Mouse (Mus musculus): ENCODE measurements around the gene Ica1l.
"Not testable (repeated sequence)": the region's sequence is repeated elsewhere in the genome, so short reads cannot be mapped to it uniquely, and the experiment has no call there.

Gene Ica1l

GRCm38 (mm10) chr1:60042796-60043469, at the start of gene Ica1l:
Gene Ica1l, minus strand, starts transcription at chr1:60043184.
- peak; percentile 40 for DNase-seq (ENCODE audit: low read depth, low spot score)

GRCm38 (mm10) chr1:60076411-60076810, 33.4 kb upstream of the Ica1l start:
- DNase-seq (ENCODE audit: low read depth, low spot score) = no peak

- no peak for DNase-seq (ENCODE audit: low read depth, low spot score)
These were observed 32.6 kb upstream of the Ica1l start for GRCm38 (mm10) chr1:60075590-60075989.

GRCm38 (mm10) chr1:60074935-60075334, 32.0 kb upstream of the Ica1l start:
- no peak for DNase-seq (ENCODE audit: low read depth, low spot score)

- not testable (repeated sequence) for DNase-seq (ENCODE audit: low read depth, low spot score)
These were observed 27.7 kb upstream of the Ica1l start for GRCm38 (mm10) chr1:60070725-60071124.

GRCm38 (mm10) chr1:60056310-60056709, 13.3 kb upstream of the Ica1l start:
- no peak for DNase-seq (ENCODE audit: low read depth, low spot score)

- no peak for DNase-seq (ENCODE audit: low read depth, low spot score)
These were observed 11.7 kb upstream of the Ica1l start for GRCm38 (mm10) chr1:60054659-60055058.

GRCm38 (mm10) chr1:60047481-60047880, 4.5 kb upstream of the Ica1l start:
- DNase-seq (ENCODE audit: low read depth, low spot score) = not testable (repeated sequence)

- DNase-seq (ENCODE audit: low read depth, low spot score) = no peak
These were observed 1.6 kb upstream of the Ica1l start for GRCm38 (mm10) chr1:60044595-60044994.

- no peak for DNase-seq (ENCODE audit: low read depth, low spot score)
These were observed 587 bp downstream of the Ica1l start for GRCm38 (mm10) chr1:60042398-60042795.

GRCm38 (mm10) chr1:60035044-60035443, 7.9 kb downstream of the Ica1l start:
- DNase-seq (ENCODE audit: low read depth, low spot score) = no peak

- no peak for DNase-seq (ENCODE audit: low read depth, low spot score)
These were observed 25.9 kb downstream of the Ica1l start for GRCm38 (mm10) chr1:60017031-60017469.

- no peak for DNase-seq (ENCODE audit: low read depth, low spot score)
These were observed 26.8 kb downstream of the Ica1l start for GRCm38 (mm10) chr1:60016136-60016611.

GRCm38 (mm10) chr1:60015511-60015910, 27.5 kb downstream of the Ica1l start:
- DNase-seq (ENCODE audit: low read depth, low spot score) = no peak

- no peak for DNase-seq (ENCODE audit: low read depth, low spot score)
These were observed 29.2 kb downstream of the Ica1l start for GRCm38 (mm10) chr1:60013779-60014178.

GRCm38 (mm10) chr1:60008743-60009142, 34.2 kb downstream of the Ica1l start:
- no peak for DNase-seq (ENCODE audit: low read depth, low spot score)

GRCm38 (mm10) chr1:60007337-60007736, 35.6 kb downstream of the Ica1l start:
- DNase-seq (ENCODE audit: low read depth, low spot score) = no peak

- DNase-seq (ENCODE audit: low read depth, low spot score) = no peak
These were observed 42.7 kb downstream of the Ica1l start for GRCm38 (mm10) chr1:60000319-60000718.

GRCm38 (mm10) chr1:59997352-59997751, 45.6 kb downstream of the Ica1l start:
- no peak for DNase-seq (ENCODE audit: low read depth, low spot score)

- no peak for DNase-seq (ENCODE audit: low read depth, low spot score)
These were observed 47.3 kb downstream of the Ica1l start for GRCm38 (mm10) chr1:59995646-59996045.

- no peak for DNase-seq (ENCODE audit: low read depth, low spot score)
These were observed 55.5 kb downstream of the Ica1l start for GRCm38 (mm10) chr1:59987399-59988040.

- no peak for DNase-seq (ENCODE audit: low read depth, low spot score)
These were observed 56.4 kb downstream of the Ica1l start for GRCm38 (mm10) chr1:59986626-59987025.

- peak; percentile 2 for DNase-seq (ENCODE audit: low read depth, low spot score)
These were observed 75.7 kb downstream of the Ica1l start for GRCm38 (mm10) chr1:59967291-59967690.

Data from retina, postnatal 7 days (tissue).